Mouse (Mus musculus) liver, embryonic 14.5 days (tissue): ENCODE measurements around the gene A730061H03Rik. TPM values are rescaled to one million over a fixed set of nuclear protein-coding genes. Genes with fewer than 3 reads are reported as not detected.

ENCODE experiments used
- ATAC-seq: fragments of 200-750 bp; cut with Nextera tagmentation; 2 replicates; pipeline ENCODE4 v1.8.0; 2017; ENCODE audit warnings: moderate number of reproducible peaks, mild to moderate bottlenecking, moderate library complexity; ENCODE audit not compliant: insufficient read depth
- DNase-seq, 3 experiments: peaks; one replicate each; pipeline ENCODE4 v3.0.0-alpha.2; 2012 to 2013; ENCODE audit warnings: low read depth in 3 of 3, low spot score in 3 of 3
- H3K27ac ChIP-seq: fragments of 300-500 bp; sonication (generic); 2 replicates; pipeline ENCODE4 v1.5.1; 2014; ENCODE audit warnings: moderate library complexity, mild to moderate bottlenecking, control low read depth, inconsistent platforms
- H3K27me3 ChIP-seq: fragments of 300-500 bp; sonication (generic); 2 replicates; pipeline ENCODE4 v1.6.1; 2014; ENCODE audit warnings: mild to moderate bottlenecking, low read length, moderate library complexity; ENCODE audit not compliant: control insufficient read depth, insufficient read depth
- H3K36me3 ChIP-seq: fragments of 300-500 bp; sonication (generic); replicated peaks from 2 replicates; pipeline ENCODE4 v1.6.1; 2014; ENCODE audit warnings: low read depth; ENCODE audit not compliant: control insufficient read depth, insufficient read depth
- H3K4me1 ChIP-seq, 2 experiments: fragments of 200-500 bp in 1 of 2; fragments of 300-500 bp in 1 of 2; sonication (generic) in 1 of 2; replicated peaks; 2 replicates each; pipeline ENCODE4 v1.6.1; 2012 to 2014; ENCODE audit warnings: antibody characterized with exemption in 1 of 2, inconsistent platforms in 1 of 2, low read length in 1 of 2; ENCODE audit not compliant: control insufficient read depth in 2 of 2, insufficient read depth in 2 of 2
- H3K4me2 ChIP-seq: fragments of 300-500 bp; sonication (generic); 2 replicates; pipeline ENCODE4 v1.6.1; 2014; ENCODE audit warnings: low read depth, mild to moderate bottlenecking, control low read depth, moderate library complexity
- H3K4me3 ChIP-seq, 2 experiments: fragments of 200-500 bp in 1 of 2; fragments of 300-500 bp in 1 of 2; sonication (generic) in 1 of 2; 2 replicates each; pipeline ENCODE4 v1.5.1; 2012 to 2014; ENCODE audit warnings: low read depth in 2 of 2, low read length in 2 of 2, mild to moderate bottlenecking in 2 of 2, control low read depth in 1 of 2, inconsistent platforms in 1 of 2, moderate library complexity in 1 of 2; ENCODE audit not compliant: insufficient read depth in 1 of 2
- H3K9ac ChIP-seq: fragments of 300-500 bp; sonication (generic); replicated peaks from 2 replicates; pipeline ENCODE4 v1.6.1; 2014; ENCODE audit warnings: mild to moderate bottlenecking, control low read depth, moderate library complexity
- H3K9me3 ChIP-seq: fragments of 300-500 bp; sonication (generic); 2 replicates; pipeline ENCODE4 v1.6.1; 2016; ENCODE audit warnings: low read length, mixed read lengths; ENCODE audit not compliant: control insufficient read depth
- CTCF ChIP-seq: IDR thresholded peaks from 2 replicates; pipeline ENCODE4 v1.5.1; 2016; ENCODE audit warnings: antibody characterized with exemption, low read depth, control low read depth
- EP300 ChIP-seq: IDR thresholded peaks from 2 replicates; pipeline ENCODE4 v1.6.1; 2016; ENCODE audit warnings: antibody characterized with exemption, low read depth
- WGBS: fragments of 180-500 bp; shearing (Covaris S2); extraction: QIAGEN DNeasy Blood & Tissue Kit; methylation state at CpG from one replicate; pipeline ENCODE4 v1.1.7; 2014; ENCODE audit not compliant: insufficient replicate concordance; 5-methylcytosine and 5-hydroxymethylcytosine counted together
- polyA plus RNA-seq, 2 experiments: library from polyadenylated mRNA; depleted of rRNA in 1 of 2; stranded (reverse) in 1 of 2; unstranded in 1 of 2; fragments of >200 nt; fragmentation: Nextera tagmentation in 1 of 2; extraction: Ambion mirVana in 1 of 2; gene quantifications; 2 replicates each; pipeline versions ENCODE4 v1.2.1 to v1.2.3; 2012 to 2014

The A730061H03Rik gene
- polyA plus RNA-seq, 2 experiments: 0.95 to 1.8 TPM

DNA sequence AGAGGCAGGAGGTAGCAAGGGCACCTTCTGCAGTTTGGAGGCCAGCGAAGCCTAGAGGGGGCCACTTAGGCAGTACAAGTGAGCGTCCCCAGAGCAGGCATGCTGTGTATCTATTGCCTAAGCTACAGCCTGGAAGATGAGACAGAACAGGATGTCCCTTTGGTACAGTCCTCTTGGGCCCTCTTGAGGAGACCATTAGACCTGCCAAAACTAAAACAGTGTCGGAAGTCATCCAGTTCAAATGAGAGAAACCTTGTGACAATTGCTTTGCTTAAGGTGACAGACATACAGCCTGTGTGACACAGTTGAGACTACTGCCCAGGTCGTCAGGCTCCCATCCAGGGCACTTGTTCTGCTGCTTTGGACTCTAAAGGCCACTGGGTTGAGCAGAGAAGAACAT is 40.6 kb downstream of the A730061H03Rik start:
- no peak overlapping the region for H3K4me3 ChIP-seq
- no peaks in the 10 kb centered on the region for H3K36me3 ChIP-seq
- TF ChIP-seq CTCF (no peak), EP300 (no peak)
- no peak overlapping the region for H3K27ac ChIP-seq
- no peaks in the 10 kb centered on the region for H3K9me3 ChIP-seq
- DNase-seq (no peak), ATAC-seq (no peak)
- peaks cover 57% of the 10 kb centered on the region for H3K27me3 ChIP-seq
- H3K4me2 ChIP-seq: no peak overlapping the region
- H3K4me1 ChIP-seq: no peaks in the 10 kb centered on the region; a peak in 1 of 4 replicates
- WGBS: 46% methylated on average over 4 of the region's 4 CpGs
- H3K9ac ChIP-seq: no peak overlapping the region

DNA sequence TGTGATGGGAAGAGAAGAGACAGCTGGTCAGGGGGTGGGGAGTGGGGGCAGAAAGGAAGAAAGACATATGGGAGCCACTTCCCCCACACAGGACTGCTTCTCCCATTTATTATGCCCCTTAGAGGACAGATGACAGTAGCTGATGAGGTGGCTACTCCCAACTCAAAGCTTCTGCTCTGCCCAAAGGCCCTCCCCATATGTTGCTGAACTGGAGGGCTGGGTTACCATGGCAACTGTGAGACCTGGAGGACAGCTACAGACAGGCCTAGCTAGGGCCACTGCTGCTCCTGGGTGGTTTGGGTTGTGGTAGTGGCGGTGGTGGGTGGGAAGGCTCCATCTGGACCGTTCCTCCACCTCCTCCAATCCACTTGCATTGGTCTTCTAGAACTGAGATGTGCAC is 41.3 kb downstream of the A730061H03Rik start:
- WGBS: 51% methylated on average over 2 of the region's 2 CpGs
- peaks cover 54% of the 10 kb centered on the region for H3K27me3 ChIP-seq
- no peak for DNase-seq

DNA sequence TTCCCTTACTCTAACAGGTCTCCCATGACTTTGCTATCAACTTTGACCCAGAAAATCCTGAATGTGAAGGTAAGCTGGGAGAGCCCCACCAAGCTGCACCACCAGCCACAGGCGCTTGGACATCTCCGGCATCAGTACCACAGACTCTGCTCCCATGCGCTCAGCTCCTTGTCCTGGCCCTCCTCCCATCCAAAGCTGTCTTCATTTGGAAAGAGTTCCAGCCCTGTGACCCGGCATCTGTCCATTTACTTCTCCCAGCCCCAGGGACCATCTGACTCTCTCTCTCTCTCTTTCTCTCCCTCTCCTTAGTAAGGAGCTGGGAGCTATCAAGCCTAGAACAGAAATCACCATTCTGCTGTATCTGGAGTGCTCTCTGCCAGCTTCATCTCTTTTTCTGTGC is 44.4 kb downstream of the A730061H03Rik start:
- Histone ChIP-seq H3K27me3 (peaks cover 38% of the 10 kb centered on the region), H3K9ac (no peak overlapping the region), H3K36me3 (no peaks in the 10 kb centered on the region), H3K4me1 (peaks cover 5 to 10% of the 10 kb centered on the region in 2 experiments; a peak in 3 of 4 replicates), H3K27ac (no peak overlapping the region), H3K9me3 (no peaks in the 10 kb centered on the region), H3K4me2 (no peak overlapping the region), H3K4me3 (no peak overlapping the region)
- TF ChIP-seq EP300 (no peak), CTCF (no peak)
- ATAC-seq (no peak), DNase-seq (no peak)
- 90% methylated on average over 4 of the region's 4 CpGs for WGBS

More for the DNA sequence above, 41.3 kb downstream of the A730061H03Rik start:
- Histone ChIP-seq H3K4me1 (peaks cover 5% of the 10 kb centered on the region in 2 experiments; a peak in 3 of 4 replicates), H3K9me3 (no peaks in the 10 kb centered on the region), H3K4me3 (no peak overlapping the region), H3K36me3 (no peaks in the 10 kb centered on the region), H3K4me2 (no peak overlapping the region), H3K9ac (no peak overlapping the region), H3K27ac (no peak overlapping the region)
- no peak for ATAC-seq
- TF ChIP-seq EP300: no peak
- no peak for TF ChIP-seq CTCF

DNA sequence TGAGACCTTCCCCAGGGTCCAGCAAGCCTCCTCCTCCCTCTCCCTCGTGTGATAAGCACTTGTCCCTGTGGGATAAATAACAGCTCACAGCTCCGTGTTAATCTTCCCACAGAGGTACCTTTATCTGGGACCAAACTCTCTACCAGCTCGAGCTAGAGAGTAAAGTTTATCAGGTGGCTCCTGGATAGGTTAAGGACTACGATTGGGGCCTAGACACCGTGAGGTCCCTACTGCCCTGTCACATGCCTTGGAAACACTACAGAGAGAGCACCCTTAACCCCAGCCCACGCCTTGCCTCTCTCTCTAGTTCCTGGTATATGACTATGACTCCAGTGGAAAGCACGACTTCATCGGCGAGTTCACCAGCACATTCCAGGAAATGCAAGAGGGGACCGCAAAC is 46.3 kb downstream of the A730061H03Rik start:
- peak; percentile 76 for ATAC-seq

DNA sequence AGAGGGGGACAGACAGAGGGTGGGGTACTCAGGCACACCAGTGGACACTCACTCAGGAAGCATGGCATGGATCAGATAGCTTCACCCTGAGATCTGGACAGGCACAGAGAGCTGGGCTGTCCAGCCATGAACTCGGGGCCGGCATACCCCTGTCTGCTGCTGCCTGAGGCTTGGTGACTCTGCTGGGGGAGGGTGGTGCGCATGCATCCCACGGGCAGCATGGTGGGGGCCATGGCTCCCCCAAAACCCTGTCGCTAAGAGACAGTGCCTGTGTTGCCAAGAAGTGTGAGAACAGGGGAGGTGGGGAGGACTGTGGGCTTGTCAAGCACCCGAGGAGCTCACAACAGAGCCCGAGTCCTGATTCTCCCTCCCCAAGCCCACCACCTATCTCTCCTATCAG is 49.2 kb downstream of the A730061H03Rik start:
- no peak overlapping the region for H3K4me3 ChIP-seq
- peaks cover 11% of the 10 kb centered on the region for H3K27me3 ChIP-seq
- WGBS: 34% methylated on average over 7 of the region's 7 CpGs
- no peak overlapping the region for H3K9ac ChIP-seq
- DNase-seq: no peak
- no peaks in the 10 kb centered on the region for H3K9me3 ChIP-seq
- no peak overlapping the region for H3K4me2 ChIP-seq
- no peaks in the 10 kb centered on the region for H3K36me3 ChIP-seq
- no peak for ATAC-seq
- peaks cover 5 to 10% of the 10 kb centered on the region in 2 experiments; a peak in 3 of 4 replicates for H3K4me1 ChIP-seq
- TF ChIP-seq CTCF: no peak
- no peak for TF ChIP-seq EP300
- H3K27ac ChIP-seq: no peak overlapping the region

More for the DNA sequence above, 46.3 kb downstream of the A730061H03Rik start:
- Histone ChIP-seq H3K36me3 (no peaks in the 10 kb centered on the region), H3K27me3 (peaks cover 20% of the 10 kb centered on the region), H3K4me1 (peaks cover 5 to 10% of the 10 kb centered on the region in 2 experiments; a peak in 3 of 4 replicates), H3K4me3 (no peak overlapping the region), H3K9me3 (no peaks in the 10 kb centered on the region), H3K9ac (no peak overlapping the region), H3K27ac (no peak overlapping the region), H3K4me2 (no peak overlapping the region)
- no peak for TF ChIP-seq CTCF
- TF ChIP-seq EP300: no peak
- 24% methylated on average over 10 of the region's 10 CpGs for WGBS
- no peak for DNase-seq
